In genomic region chr10:61203930-61204329, GRCm38 (mm10) we compare ENCODE assay signal across 23 mouse cellular contexts. TPM values are rescaled to one million over a fixed set of nuclear protein-coding genes. Genes with fewer than 3 reads are reported as not detected.
"Had no signal": no experiment of that assay in that cellular context is flagged by ENCODE, and none has a peak within 500 bp of the region (broad histone marks: within the 10 kb centered on the region; RNA-seq: fewer than 3 reads in every experiment).

No protein-coding gene starts in this region.

- H3K27me3 ChIP-seq: neural tube, embryonic 12.5 days; neural tube, embryonic 13.5 days; neural tube, embryonic 15.5 days; stomach, embryonic 15.5 days had no signal

- H3K27ac ChIP-seq: neural tube, embryonic 12.5 days; neural tube, embryonic 13.5 days; neural tube, embryonic 15.5 days; stomach, embryonic 15.5 days; stomach, postnatal 0 days had no signal

- H3K4me1 ChIP-seq: neural tube, embryonic 12.5 days; neural tube, embryonic 13.5 days; neural tube, embryonic 15.5 days had no signal

- H3K4me3 ChIP-seq: neural tube, embryonic 12.5 days; neural tube, embryonic 13.5 days; neural tube, embryonic 15.5 days; stomach, embryonic 15.5 days had no signal

- H3K9me3 ChIP-seq: neural tube, embryonic 12.5 days; neural tube, embryonic 13.5 days; neural tube, embryonic 15.5 days; stomach, embryonic 15.5 days had no signal

- DNase-seq: retina, postnatal 1 day; right cerebral cortex, adult 18-20 months; right cerebral cortex, postnatal 14 days; right cerebral cortex, postnatal 25 days; right cerebral cortex, postnatal 4 days; spleen, adult 18-20 months; thymus, adult 18-20 months; thymus, adult 2 months; thymus, postnatal 14 days; thymus, postnatal 25 days; thymus, postnatal 36 days; thymus, postnatal 4 days had no signal

- H3K4me2 ChIP-seq: neural tube, embryonic 12.5 days; neural tube, embryonic 13.5 days; neural tube, embryonic 15.5 days; stomach, embryonic 15.5 days had no signal

- H3K36me3 ChIP-seq: neural tube, embryonic 12.5 days; neural tube, embryonic 13.5 days; neural tube, embryonic 15.5 days; stomach, embryonic 15.5 days had no signal

- H3K9ac ChIP-seq: neural tube, embryonic 12.5 days; neural tube, embryonic 13.5 days; neural tube, embryonic 15.5 days; stomach, embryonic 15.5 days had no signal

RNA-seq across cellular contexts. Expression of gene Tbata, which starts 32.2 kb away (rescaled TPM):
- total RNA-seq: neutrophil, adult 5-6 weeks had no signal
- polyA plus RNA-seq: neural tube, embryonic 11.5 days; neural tube, embryonic 14.5 days; neural tube, embryonic 15.5 days; small intestine, adult 2 months; stomach, embryonic 14.5 days; stomach, embryonic 15.5 days; stomach, embryonic 16.5 days had no signal
